Mouse (Mus musculus) heart, postnatal 4 days (tissue): ENCODE measurements around the gene Nckap5. TPM values are rescaled to one million over a fixed set of nuclear protein-coding genes. Genes with fewer than 3 reads are reported as not detected.

Source experiments
- DNase-seq: peaks from one replicate; pipeline ENCODE4 v3.0.0; 2021
- total RNA-seq, 2 experiments: library from RNA; stranded (reverse); gene quantifications; 2 replicates each; pipeline ENCODE4 v1.2.3; 2021

Gene Nckap5
- total RNA-seq, 2 experiments from 2014 or later = 19.1 to 20.4 TPM

DNA sequence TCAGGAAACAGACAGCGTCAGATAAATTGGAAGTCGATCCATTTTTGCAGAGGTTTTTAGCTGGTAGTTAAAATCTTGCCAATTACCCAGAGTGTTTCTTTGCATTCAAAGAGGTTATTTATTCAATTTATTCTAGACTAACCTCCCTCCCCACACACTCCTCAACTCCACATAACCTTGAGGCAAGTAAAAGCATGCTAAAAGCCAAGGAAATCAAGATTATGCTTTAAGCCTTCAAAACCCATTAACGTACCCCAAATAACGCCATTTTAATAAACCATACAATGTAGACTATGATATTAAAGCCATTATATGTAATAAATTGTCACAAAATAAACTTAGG lies 129.7 kb downstream of the Nckap5 start:
- no peak for DNase-seq

DNA sequence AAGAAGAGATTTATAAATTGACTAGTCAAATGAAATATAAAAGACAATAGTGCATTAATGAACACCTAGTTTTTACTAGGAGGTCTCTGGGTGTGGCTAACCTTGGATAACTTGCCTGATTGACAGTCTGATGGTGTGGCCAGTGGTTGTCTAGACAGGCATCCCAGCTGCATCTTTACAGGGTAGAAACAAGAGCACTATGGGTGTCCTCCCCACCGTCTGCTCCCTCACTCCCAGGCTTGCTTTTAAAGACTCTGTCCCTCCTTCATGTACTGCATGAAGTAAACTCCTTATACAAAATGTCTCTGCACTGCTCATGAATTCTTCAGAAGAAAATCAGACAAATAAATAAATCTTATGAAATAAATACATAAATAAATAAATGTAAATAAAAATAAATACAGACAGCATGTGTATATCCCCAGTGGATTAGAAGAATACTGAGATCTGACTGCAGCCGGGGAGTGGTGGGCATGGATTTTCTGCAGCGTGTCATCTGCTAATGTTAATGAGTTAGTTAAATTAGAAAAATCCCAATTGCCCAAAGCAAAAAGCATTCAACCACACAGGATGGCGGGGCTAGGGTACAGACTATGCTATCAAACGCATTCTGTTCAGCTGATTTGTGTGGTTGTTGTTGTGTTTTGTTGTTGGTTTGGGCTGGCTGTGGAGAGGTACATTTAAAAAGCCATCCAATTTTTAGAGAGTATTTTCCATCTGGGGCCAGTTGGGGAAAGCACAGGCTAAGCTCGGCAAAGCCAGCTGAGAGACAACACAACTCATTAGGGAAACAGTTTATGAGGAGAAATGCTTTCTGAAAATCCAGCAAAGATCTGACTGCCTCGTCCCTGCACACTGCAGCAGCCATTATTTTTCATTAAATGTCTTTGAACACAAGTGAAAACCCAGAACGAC lies 130.3 kb downstream of the Nckap5 start:
- DNase-seq = no peak

DNA sequence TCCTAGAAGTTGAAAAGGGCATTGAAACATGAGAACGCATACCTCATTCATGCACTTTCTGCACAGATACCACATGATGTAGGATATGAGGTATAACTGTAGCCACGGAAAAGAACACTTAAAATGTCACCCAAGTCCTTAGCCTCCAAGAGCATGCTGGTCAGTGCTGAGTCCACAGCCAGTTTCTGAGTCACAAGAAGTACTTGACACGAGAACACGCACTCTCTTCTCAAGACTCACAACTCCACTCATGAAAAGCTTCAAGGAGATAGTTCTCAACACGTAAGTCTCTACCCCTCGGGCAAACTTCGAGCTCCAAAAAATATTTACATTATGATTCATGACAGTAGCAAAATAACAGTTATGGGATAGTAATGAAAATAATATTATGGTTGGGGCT lies 137.0 kb downstream of the Nckap5 start:
- DNase-seq = no peak

DNA sequence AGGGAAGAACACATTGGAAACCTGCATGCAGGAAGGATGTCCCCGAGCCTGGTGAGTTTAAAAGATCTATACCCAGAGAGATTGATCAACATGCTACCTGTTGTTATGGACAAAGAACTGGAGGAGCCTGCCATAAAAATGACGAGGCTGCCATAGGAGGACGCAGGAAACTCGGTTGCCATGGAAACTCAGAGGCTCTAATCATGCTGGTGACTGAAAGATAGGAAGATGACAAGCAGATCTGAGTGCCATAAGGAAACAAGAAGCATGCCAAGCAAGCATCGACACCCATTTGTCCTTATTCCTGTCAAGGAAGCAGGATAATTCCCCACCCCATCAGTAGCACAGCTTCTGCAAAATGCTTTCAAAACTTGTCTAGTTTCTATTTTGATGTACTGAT lies 142.0 kb downstream of the Nckap5 start:
- DNase-seq = no peak

DNA sequence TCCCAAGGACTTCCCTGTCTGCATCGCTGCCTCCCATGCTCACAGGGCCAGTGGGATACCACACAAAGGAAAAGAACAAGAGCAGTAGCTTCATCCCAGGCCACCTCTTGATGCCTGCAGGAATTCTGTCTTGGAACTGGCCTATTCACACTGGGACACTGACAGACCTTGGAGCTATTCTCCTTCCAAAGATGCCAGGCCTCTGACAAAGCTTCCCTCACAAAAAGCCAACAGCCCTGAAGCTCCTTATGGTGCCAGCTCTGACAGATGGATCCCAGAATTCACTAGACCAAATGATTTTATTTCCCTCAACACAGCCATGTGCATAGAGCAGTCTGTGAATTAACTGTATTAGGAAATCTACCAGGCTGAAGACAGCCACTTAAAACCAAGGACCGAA lies 143.9 kb downstream of the Nckap5 start:
- no peak for DNase-seq

DNA sequence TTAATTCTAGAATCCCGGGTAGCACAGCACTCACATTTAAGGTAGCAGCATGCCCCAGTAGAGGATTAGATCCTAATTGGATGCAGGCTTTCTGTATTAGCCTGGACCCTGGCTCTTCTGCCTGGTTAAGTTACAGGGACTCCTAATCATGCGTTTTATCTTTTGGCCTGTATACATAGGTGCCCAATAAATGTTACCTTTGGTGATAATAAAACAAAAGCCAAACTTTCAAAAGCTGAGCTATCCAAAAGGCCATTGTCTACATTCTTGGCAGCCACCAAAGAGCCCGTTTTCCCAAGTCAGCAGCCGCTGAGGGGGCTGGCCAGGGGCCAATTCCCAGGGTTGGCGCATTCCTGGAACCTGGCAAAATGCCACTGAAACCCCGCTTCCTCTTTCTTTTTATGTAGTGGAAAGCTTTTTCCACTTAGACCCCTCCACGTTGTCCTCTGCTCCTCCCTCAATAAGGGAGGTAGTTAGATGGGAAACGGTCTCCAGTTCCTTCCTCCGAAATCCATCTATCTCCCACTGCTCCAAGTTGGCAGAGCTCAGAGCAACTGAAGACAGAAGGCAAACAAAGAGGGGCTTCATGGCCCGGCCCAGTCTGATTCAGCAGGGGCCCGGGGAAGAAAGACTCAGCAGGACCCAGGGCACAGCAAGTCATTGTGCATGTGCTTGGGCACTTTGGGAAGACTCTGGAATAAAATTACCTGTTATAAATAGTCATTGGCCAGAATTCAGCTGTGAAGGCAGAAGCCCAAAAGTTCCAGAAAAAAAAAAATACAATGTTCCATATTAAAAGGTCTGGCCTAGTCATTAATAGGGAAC lies 146.8 kb downstream of the Nckap5 start:
- DNase-seq = peak; percentile 84

DNA sequence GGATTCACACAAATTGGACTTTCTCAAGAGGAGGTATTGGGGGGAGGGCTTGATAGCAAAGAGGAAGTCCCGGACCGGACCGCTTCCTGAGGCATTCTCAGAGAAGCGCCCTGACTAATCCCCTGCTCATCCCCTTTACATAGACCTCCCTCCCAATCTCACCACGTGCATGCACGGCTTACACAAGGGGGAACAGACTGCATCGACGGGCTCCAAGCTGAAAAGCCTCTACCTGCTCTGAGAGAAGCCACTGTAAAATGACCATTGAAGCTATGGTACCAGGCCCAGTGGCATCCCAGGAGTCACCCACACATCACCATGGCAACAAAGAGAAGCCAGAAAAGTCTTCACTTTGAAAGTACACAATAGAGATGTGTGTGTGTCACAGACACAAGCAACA lies 148.8 kb downstream of the Nckap5 start:
- DNase-seq = no peak

DNA sequence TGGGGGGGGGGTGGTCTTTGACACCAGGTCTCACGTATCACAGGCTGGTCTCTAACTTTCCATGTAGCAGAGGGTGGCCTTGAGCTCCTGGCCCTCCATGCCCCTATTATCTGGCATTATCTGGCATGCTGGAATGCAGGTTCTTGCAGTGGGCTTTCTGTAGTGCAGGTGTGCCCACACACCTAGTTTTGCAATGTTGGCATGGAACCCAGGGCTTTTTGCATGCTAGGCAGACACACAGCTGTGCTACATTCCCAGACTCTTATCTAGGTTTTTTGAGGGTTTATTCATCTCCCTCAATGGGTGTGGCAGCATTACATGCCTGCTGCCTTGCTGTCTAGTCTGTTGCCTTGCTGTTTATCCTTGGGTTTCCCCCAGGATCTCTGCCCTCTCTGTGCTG lies 151.3 kb downstream of the Nckap5 start:
- no peak for DNase-seq

DNA sequence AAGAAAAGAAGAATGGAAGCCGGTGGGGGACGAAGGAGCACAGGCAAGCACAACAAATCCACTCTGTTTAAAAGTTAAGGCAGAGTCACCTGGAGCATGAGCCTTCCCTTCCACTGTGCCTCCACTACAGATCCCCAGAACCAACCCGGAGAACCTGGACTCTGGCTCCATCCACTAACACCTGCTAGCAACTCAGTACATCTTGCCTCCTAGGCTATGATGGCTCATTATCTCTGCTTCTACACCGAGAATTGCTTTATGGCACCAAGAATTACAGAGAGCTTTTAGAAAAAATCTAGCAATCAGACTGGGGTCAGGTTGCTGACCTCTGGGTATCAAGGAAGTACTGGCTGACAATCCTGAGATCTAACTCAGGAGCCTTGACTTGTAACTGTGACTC lies 153.3 kb downstream of the Nckap5 start:
- no peak for DNase-seq

DNA sequence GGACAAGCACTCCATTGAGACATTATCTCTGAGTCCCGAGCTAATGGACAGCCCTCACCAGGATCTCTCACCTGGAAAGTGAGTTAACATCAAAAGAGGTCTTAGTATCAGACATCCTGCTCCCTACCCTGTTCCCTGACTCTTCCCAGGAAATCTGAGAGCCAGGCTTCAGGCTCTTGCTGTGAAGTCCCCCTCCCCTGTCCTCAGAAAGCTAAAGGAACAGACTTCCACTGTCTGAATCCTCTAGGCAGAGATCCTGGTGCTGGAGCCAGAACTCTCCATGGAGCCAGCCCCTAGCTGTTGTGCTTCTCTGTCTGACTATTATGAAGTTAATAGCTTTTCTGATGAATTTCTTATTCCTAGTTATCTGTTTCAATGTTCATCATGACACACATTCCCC lies 153.8 kb downstream of the Nckap5 start:
- DNase-seq = no peak

DNA sequence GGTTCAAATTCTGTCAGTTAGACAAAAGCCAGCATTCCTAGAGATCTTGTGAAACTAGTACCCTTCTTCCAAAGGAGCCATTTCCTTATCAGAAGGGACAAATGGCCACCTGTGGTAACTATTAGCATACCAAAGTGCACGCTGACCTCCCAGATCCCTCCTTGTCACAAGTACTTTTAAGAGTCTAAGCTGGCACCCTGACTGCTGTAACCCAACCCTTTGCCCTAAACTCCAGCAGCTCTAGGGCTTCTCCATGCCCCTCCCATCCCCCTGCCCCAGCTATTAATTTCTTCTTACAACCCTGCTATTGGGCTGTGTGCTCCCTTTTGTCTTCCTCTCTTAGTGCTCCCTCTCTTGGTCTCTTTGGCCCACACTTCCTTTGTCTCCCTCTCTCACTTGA lies 155.5 kb downstream of the Nckap5 start:
- DNase-seq = no peak

DNA sequence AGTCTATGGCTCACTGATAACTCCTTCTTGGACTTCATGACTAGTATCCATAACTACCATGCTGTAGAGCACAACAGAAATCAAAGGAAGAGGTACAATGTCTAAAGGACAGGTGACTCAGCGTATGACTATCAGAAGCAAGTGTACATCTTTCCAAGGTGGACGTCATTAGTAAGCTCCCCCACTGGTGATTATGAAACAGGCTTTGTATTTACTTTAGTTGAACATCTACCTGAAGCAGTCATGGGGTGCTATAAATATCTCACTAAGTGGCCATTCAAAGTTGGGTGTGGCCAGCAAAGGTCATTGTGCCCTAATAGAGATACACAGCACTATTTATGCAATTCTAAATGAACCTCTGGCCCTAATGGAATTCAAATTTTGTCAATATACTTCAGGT lies 157.4 kb downstream of the Nckap5 start:
- no peak for DNase-seq

DNA sequence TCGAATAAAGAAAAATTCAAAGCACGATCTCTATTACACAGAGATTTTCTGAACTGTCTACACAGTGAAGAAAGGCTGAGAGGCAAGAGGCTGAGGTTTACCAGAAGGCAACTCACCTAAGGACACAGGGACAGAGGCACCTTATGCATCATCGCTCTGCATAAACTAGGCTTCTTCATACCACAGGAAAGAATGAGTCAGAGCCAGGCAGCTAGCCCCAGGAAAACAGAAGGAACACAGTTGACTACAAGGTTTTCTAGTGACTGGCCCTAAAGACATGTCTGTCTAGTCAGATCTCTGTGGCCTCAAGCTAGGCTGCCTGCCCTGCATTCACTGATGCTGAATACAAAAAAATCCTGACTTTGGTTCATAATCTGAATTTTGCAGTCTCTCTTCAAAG lies 160.1 kb downstream of the Nckap5 start:
- no peak for DNase-seq

DNA sequence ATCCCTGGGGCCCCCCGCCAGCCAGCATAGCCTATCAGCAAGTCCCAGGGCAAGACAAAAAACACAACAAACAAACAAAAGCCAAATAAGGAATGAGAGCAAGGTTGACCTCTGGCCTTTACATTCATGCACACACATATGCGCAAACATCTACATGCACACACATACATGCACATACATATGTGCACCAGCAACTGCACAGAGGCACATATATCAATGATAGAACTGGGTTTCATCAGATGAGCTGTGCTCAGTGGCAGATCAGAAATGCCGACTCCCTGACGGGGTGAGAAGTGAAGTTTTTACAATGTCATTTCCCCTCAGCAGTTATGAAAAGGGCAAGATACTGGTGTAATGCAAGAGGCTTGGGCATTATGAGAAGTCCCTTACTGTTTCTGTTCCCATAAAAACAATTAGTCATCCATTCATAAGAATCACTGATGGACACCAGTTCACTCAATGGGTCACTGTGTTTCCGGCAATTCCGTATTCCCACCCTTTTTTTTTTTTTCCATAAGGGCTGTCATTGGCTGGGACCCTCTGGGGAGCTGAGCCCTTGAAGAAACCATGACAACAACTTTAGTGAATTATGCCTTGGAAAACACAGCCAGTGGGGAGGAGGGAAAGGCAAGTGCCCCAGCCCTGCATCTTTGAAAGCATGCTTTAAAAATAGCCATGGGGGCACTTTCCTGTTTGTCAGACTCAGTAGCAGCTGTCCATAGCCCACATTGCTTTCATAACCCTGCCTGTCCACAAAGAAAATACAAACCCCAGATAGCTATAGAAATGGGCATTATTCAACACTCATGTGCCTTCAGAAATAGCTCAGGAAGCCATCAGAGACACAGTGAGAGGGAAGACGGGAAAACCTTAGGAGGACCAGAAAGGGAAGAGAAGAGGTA lies 170.2 kb downstream of the Nckap5 start:
- peak; percentile 34 for DNase-seq

DNA sequence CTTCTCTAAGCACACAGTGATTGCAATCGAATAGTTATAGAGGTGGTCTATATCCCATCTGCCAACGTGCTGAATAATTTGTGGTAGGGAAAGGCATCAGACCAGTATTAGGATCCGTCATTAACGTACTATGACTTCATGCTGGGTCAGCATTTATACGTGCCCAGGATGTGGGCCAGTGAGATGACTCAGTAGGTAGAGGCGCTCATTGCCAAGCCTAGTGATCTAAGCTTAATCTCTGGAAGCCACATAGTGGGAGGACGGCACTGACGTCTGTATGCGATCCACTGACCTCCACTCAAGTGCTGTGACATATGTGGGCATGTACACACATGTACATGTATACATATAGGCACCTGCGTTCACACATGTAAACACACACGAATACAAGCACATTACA lies 171.9 kb downstream of the Nckap5 start:
- no peak for DNase-seq

DNA sequence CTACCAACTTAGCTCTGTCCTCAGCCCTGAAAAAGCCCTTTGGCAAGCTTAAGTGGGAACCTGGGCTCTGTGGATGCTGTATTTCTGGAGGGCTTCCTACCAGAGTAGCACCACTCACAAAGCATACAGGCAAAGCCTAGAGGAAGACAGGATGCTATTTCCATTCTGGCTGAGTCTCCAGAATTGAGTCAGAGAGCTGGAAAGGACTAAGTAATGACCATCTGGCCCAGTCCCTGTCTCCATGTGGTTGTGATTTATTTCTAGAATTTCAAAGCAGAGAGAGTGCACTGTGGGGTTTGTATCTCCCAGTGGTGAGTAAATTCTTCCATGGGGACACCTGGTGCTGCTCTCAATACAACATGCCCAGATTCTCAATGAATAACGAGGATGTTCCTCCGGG lies 174.4 kb downstream of the Nckap5 start:
- DNase-seq = peak; percentile 18

DNA sequence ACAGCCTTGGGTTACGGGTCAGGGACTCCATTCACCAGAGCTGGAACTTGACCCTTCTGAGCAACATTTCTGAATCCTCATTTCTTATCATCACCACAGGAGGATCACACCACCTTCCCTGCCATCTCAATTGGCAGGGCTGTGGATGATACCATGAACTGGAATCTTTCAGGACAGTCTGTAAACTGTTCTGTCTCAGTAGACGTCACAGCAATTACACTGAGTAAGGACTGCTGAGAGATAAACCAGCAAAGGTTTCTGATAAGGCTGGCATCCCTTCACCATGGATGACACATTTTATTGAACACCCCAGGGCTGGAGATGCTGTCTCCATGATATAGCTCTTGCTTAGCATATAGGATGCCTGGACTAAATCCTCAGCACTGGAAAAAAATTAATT lies 178.5 kb downstream of the Nckap5 start:
- DNase-seq = no peak

DNA sequence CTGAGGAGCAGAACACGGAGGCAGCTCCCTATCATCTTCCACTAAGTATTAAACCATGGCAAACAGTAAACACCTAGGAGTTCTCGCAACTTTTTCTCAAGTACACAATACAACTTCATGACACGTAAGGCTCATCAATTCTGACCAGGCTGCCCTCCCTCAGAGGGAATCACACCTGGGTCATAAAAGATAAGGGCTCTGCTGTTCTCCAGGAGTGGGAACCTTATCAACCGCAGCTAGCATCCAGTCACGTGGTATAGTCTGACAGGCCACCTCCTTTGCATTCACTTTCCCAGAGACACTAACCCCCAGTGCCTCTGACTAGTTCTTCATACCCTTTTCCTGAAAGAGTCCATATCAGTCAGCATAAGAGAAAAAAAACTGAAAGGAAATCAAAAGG lies 179.8 kb downstream of the Nckap5 start:
- no peak for DNase-seq

DNA sequence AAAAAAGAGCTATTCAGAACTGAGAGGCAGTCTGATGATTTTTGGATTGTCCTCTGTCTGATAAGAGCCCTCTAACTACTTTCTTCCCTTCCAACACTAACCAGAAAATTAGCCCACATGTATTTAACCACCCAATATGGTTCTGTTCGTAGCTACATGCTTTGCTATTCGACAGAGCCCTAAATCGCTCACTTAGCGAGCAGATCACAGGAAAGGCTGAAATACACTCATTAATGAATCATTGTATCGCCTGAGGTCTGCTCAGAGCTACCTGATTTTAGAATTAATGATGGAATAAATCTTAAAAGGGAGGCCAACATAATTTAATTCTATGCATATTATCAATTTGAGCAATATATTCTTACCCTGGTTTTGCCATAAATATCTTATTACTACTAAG lies 187.8 kb downstream of the Nckap5 start:
- no peak for DNase-seq

DNA sequence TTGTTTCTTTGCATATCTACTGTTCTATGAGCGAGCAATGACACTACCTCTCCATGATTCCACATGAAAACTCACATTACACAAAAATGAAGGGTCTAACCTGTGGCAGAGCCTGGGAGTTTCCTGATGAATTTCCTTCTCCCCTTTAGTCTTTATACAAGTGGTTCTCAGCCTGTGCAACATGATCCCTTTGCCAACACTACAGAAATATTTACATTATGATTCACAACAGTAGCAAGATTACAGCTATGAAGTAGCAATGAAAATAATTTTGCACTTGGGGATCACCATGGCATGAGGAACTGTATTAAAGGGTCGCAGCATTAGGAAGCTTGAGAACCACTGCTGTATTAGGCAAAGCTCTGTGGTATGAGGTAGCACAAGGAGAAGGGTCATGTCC lies 191.1 kb downstream of the Nckap5 start:
- DNase-seq = no peak

DNA sequence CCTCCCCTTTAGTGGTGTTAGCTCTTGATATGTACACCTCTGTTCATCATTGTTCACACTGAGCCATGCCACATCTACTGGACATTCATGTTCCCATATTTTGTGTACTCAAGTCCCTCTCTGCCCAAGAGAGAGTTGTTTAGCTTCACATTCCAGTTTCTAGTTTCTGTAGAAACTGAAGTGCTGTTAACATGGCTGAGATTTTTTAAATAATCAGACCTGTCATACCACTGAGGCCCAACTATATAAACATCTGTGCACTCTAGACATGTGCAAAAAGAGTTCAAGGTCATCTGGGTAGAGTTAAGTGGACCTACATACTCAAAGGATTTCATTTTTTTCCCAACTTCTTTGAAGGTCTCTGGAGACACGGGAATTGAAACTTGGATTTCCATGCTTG lies 193.1 kb downstream of the Nckap5 start:
- DNase-seq = no peak

DNA sequence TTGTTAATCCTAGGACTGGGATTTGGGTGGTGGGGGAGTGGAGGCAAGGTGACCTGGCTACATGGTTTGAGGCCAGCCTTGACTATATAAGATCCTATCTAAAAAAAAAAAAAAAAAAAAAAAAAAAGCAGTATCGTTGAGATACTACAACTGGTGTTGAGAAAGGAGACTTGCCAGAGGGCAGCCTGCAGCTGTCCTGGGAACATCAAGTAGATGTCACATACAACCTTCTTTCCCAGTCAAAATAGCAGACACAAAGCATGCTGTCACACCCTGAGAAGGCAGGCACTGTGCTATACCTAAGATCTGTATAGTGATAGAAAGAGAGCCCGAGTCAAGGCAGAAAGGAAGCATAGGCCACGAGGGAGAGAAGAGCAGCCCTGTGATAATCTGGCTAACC lies 204.4 kb downstream of the Nckap5 start:
- DNase-seq = no peak

DNA sequence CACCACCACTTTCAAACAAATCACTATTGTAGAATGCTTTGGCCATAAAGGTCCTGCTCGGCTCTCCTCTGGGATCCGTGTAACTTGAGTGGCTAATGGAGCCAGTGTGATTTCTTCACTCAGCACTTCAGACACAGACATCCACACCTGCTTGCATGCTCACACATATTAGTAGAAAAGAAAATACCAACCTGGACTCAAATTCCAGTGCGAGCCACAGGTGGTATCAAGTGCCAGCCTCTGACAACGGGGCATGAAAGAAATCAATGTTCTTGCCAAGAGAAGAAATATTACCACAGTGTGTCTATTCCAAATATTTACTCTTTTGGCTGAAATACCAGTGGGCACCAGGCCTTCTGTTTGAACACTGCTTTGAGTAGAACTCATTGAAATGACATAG lies 208.6 kb downstream of the Nckap5 start:
- DNase-seq = no peak
